Mouse (Mus musculus): Measurements from ENCODE around the gene Hikeshi.

The Hikeshi gene

GRCm38 (mm10) chr7:89913432-89914158, 27.4 kb downstream of the Hikeshi start:
- no peak for DNase-seq

- DNase-seq: no peak
Measured at GRCm38 (mm10) chr7:89912356-89912755, 28.6 kb downstream of the Hikeshi start.

- no peak for DNase-seq
Measured at GRCm38 (mm10) chr7:89909711-89910110, 31.3 kb downstream of the Hikeshi start.

- DNase-seq: no peak
Measured at GRCm38 (mm10) chr7:89908899-89909621, 31.9 kb downstream of the Hikeshi start.

- no peak for DNase-seq
Measured at GRCm38 (mm10) chr7:89908421-89908820, 32.6 kb downstream of the Hikeshi start.

- DNase-seq: peak; percentile 31 to 51
Measured at GRCm38 (mm10) chr7:89907950-89908349, 33.1 kb downstream of the Hikeshi start.

- no peak for DNase-seq
Measured at GRCm38 (mm10) chr7:89903442-89904343, 37.3 kb downstream of the Hikeshi start, which contains the start of gene Ccdc81. Ccdc81 (minus strand) TSS chr7:89903629.

GRCm38 (mm10) chr7:89903007-89903406, 38.0 kb downstream of the Hikeshi start:
- DNase-seq: no peak

- DNase-seq: no peak
Measured at GRCm38 (mm10) chr7:89891856-89892255, 49.1 kb downstream of the Hikeshi start.

GRCm38 (mm10) chr7:89891412-89891811, 49.6 kb downstream of the Hikeshi start:
- no peak for DNase-seq

- DNase-seq: no peak
Measured at GRCm38 (mm10) chr7:89884551-89884950, 56.5 kb downstream of the Hikeshi start.

- no peak for DNase-seq
Measured at GRCm38 (mm10) chr7:89879686-89880085, 61.3 kb downstream of the Hikeshi start.

Data from thymus, postnatal 36 days (tissue).